Mouse (Mus musculus) cerebellum, adult 18-20 months (tissue): ENCODE results near the gene Exosc6.
"Not testable (repeated sequence)": the region's sequence is repeated elsewhere in the genome, so short reads cannot be mapped to it uniquely, and the experiment has no call there.

Source experiments
- DNase-seq, 2 experiments: peaks; one replicate each; pipeline ENCODE4 v3.0.0; 2021

Gene Exosc6

GRCm38 (mm10) chr8:111056158-111056663, at the start of gene Exosc6:
TSS of gene Exosc6 (plus strand) at chr8:111056339.
- DNase-seq, result peak; percentile 86 to 96

- not testable (repeated sequence) for DNase-seq
Observed at GRCm38 (mm10) chr8:111010230-111010991, 45.7 kb upstream of the Exosc6 start.

- not testable (repeated sequence) for DNase-seq
Observed at GRCm38 (mm10) chr8:111026609-111027008, 29.5 kb upstream of the Exosc6 start.

GRCm38 (mm10) chr8:111027391-111027937, 28.7 kb upstream of the Exosc6 start:
- peak; percentile 90 for DNase-seq

- no peak for DNase-seq
Observed at GRCm38 (mm10) chr8:111029589-111029988, 26.6 kb upstream of the Exosc6 start.

- no peak for DNase-seq
Observed at GRCm38 (mm10) chr8:111030045-111030444, 26.1 kb upstream of the Exosc6 start.

- DNase-seq, result no peak
Observed at GRCm38 (mm10) chr8:111031572-111031971, 24.6 kb upstream of the Exosc6 start, which contains the start of gene Ddx19b. TSS of gene Ddx19b (minus strand) at chr8:111031751.

- no peak for DNase-seq
Observed at GRCm38 (mm10) chr8:111032916-111033315, 23.2 kb upstream of the Exosc6 start, which contains the start of gene Aars. TSS of gene Aars (plus strand) at chr8:111033144.

GRCm38 (mm10) chr8:111033482-111034215, 22.5 kb upstream of the Exosc6 start:
- peak; percentile 96 to 100 for DNase-seq

GRCm38 (mm10) chr8:111034276-111034675, 21.9 kb upstream of the Exosc6 start:
- DNase-seq, result peak; percentile 19 to 53

- no peak for DNase-seq
Observed at GRCm38 (mm10) chr8:111036591-111036990, 19.5 kb upstream of the Exosc6 start.

GRCm38 (mm10) chr8:111042546-111042945, 13.6 kb upstream of the Exosc6 start:
- no peak for DNase-seq

- no peak for DNase-seq
Observed at GRCm38 (mm10) chr8:111044003-111044734, 12.0 kb upstream of the Exosc6 start.

GRCm38 (mm10) chr8:111048694-111049093, 7.4 kb upstream of the Exosc6 start:
- DNase-seq, result no peak

- DNase-seq, result no peak
Observed at GRCm38 (mm10) chr8:111049106-111049505, 7.0 kb upstream of the Exosc6 start.

GRCm38 (mm10) chr8:111053827-111054518, 2.2 kb upstream of the Exosc6 start:
- no peak for DNase-seq

- DNase-seq, result no peak
Observed at GRCm38 (mm10) chr8:111055031-111055634, 1.0 kb upstream of the Exosc6 start.

- no peak for DNase-seq
Observed at GRCm38 (mm10) chr8:111055661-111056060, 478 bp upstream of the Exosc6 start.

GRCm38 (mm10) chr8:111056691-111057293, 653 bp downstream of the Exosc6 start:
- peak; percentile 41 to 63 for DNase-seq

GRCm38 (mm10) chr8:111058946-111059572, 2.9 kb downstream of the Exosc6 start:
- DNase-seq, result no peak

GRCm38 (mm10) chr8:111061688-111062071, 5.5 kb downstream of the Exosc6 start:
- peak in 1 of 2 experiments; percentile 13 for DNase-seq
